Mouse (Mus musculus): ENCODE data around the gene Mrps31. TPM values are rescaled to one million over a fixed set of nuclear protein-coding genes. Genes with fewer than 3 reads are reported as not detected.
A peak's percentile ranks its signal among the peaks of the same experiment; 100 is the strongest.

Gene Mrps31
- 32.6 and 32.9 TPM in 2 replicates for polyA plus RNA-seq (2015; fragmentation: Nextera tagmentation; extraction: Ambion mirVana)

DNA sequence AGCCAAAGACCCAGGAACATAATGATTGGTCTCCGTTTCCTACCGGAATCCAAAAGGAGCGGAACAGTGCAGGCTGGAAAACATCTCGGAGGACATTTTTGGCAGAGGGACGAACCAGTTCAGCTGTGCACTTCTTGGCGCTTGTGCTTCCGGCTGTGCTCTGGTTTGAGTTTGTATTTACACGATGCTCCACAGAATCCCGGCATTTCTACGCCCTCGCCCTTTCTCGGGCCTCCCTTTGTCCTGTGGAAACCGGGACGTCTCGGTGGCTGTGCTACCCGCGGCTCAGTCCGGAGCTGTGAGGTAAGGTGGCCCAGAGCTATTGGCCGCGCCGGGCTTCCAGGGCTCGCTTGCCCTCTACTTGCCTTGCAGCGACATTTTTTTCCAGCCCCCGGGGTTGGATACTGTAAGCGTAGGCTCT lies at the start of gene Mrps31:
Gene Mrps31 (plus strand): TSS at position 80 of the 421 bp plus-strand sequence.
- Histone ChIP-seq H3K27ac (ENCODE audit: low read depth, low read length) (peak within 1 kb of the TSS; percentile 84), H3K27me3 (replicated peaks; ENCODE audit: control insufficient read depth, insufficient read depth, low read length) (no peaks in the 10 kb centered on the region), H3K4me1 (ENCODE audit: control insufficient read depth, insufficient read depth, low read depth, low read length) (peaks cover 13% of the 10 kb centered on the region), H3K4me2 (ENCODE audit: low read length) (peak within 1 kb of the TSS; percentile 88), H3K36me3 (ENCODE audit: control insufficient read depth, insufficient read depth, low read length) (no peaks in the 10 kb centered on the region), H3K9ac (ENCODE audit: low read depth, low read length) (peak within 1 kb of the TSS; percentile 92), H3K9me3 (ENCODE audit: control insufficient read depth, low read length) (no peaks in the 10 kb centered on the region), H3K4me3 (ENCODE audit: low read length) (peak within 1 kb of the TSS; percentile 89)
- WGBS = under 1% methylated on average over 25 of the region's 25 CpGs
- ATAC-seq = peak; percentile 98

- Histone ChIP-seq H3K9me3 (ENCODE audit: control insufficient read depth, low read length) (no peaks in the 10 kb centered on the region), H3K9ac (ENCODE audit: low read depth, low read length) (no peak overlapping the region), H3K4me3 (ENCODE audit: low read length) (no peak overlapping the region), H3K4me2 (ENCODE audit: low read length) (no peak overlapping the region), H3K27me3 (replicated peaks; ENCODE audit: control insufficient read depth, insufficient read depth, low read length) (no peaks in the 10 kb centered on the region), H3K36me3 (ENCODE audit: control insufficient read depth, insufficient read depth, low read length) (peaks cover 6% of the 10 kb centered on the region), H3K27ac (ENCODE audit: low read depth, low read length) (no peak overlapping the region), H3K4me1 (ENCODE audit: control insufficient read depth, insufficient read depth, low read depth, low read length) (no peaks in the 10 kb centered on the region)
- 90% methylated on average over 5 of the region's 5 CpGs for WGBS
- no peak for ATAC-seq
These were observed 34.9 kb upstream of the Mrps31 start for GRCm38 (mm10) chr8:22376311-22376710.

DNA sequence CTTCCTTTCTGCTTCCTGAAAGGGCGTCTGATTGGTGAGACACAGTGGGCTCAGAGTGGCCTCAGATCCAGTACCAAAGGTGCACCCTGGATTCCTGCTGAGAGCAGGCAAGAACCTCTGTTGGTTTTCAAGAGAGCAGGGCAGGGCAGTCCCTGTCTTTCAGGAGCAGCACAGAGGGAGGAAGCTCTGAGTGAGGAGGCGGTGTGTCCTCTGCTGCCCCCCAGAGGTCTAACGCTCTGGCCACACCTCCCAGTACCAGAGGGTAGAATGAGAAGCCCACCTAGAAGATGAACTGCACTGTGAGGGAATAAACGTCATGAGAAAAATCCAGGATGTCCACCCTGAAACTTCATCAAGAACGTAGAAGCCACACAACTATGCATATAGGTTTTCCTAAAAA lies 34.3 kb upstream of the Mrps31 start:
- peaks cover 9% of the 10 kb centered on the region for H3K36me3 ChIP-seq (ENCODE audit: control insufficient read depth, insufficient read depth, low read length)
- no peaks in the 10 kb centered on the region for H3K9me3 ChIP-seq (ENCODE audit: control insufficient read depth, low read length)
- no peak overlapping the region for H3K4me3 ChIP-seq (ENCODE audit: low read length)
- no peak overlapping the region for H3K4me2 ChIP-seq (ENCODE audit: low read length)
- 43% methylated on average over 5 of the region's 5 CpGs for WGBS
- no peak overlapping the region for H3K27ac ChIP-seq (ENCODE audit: low read depth, low read length)
- H3K9ac ChIP-seq (ENCODE audit: low read depth, low read length) = no peak overlapping the region
- peak; percentile 87 for ATAC-seq
- H3K27me3 ChIP-seq (replicated peaks; ENCODE audit: control insufficient read depth, insufficient read depth, low read length) = no peaks in the 10 kb centered on the region
- H3K4me1 ChIP-seq (ENCODE audit: control insufficient read depth, insufficient read depth, low read depth, low read length) = no peaks in the 10 kb centered on the region

GRCm38 (mm10) chr8:22380934-22381333 lies 30.2 kb upstream of the Mrps31 start:
- Histone ChIP-seq H3K4me1 (ENCODE audit: control insufficient read depth, insufficient read depth, low read depth, low read length) (no peaks in the 10 kb centered on the region), H3K9ac (ENCODE audit: low read depth, low read length) (no peak overlapping the region), H3K4me3 (ENCODE audit: low read length) (no peak overlapping the region), H3K36me3 (ENCODE audit: control insufficient read depth, insufficient read depth, low read length) (peaks cover 15% of the 10 kb centered on the region), H3K27me3 (replicated peaks; ENCODE audit: control insufficient read depth, insufficient read depth, low read length) (no peaks in the 10 kb centered on the region), H3K9me3 (ENCODE audit: control insufficient read depth, low read length) (no peaks in the 10 kb centered on the region), H3K4me2 (ENCODE audit: low read length) (no peak overlapping the region), H3K27ac (ENCODE audit: low read depth, low read length) (no peak overlapping the region)
- ATAC-seq = no peak
- 97% methylated on average over 11 of the region's 11 CpGs for WGBS

GRCm38 (mm10) chr8:22382824-22383595 lies 28.2 kb upstream of the Mrps31 start:
- no peak overlapping the region for H3K4me2 ChIP-seq (ENCODE audit: low read length)
- H3K9me3 ChIP-seq (ENCODE audit: control insufficient read depth, low read length) = no peaks in the 10 kb centered on the region
- no peak overlapping the region for H3K9ac ChIP-seq (ENCODE audit: low read depth, low read length)
- no peaks in the 10 kb centered on the region for H3K4me1 ChIP-seq (ENCODE audit: control insufficient read depth, insufficient read depth, low read depth, low read length)
- H3K27me3 ChIP-seq (replicated peaks; ENCODE audit: control insufficient read depth, insufficient read depth, low read length) = no peaks in the 10 kb centered on the region
- no peak overlapping the region for H3K27ac ChIP-seq (ENCODE audit: low read depth, low read length)
- H3K4me3 ChIP-seq (ENCODE audit: low read length) = no peak overlapping the region
- H3K36me3 ChIP-seq (ENCODE audit: control insufficient read depth, insufficient read depth, low read length) = peaks cover 18% of the 10 kb centered on the region
- ATAC-seq = no peak
- 85% methylated on average over 19 of the region's 19 CpGs for WGBS

GRCm38 (mm10) chr8:22385158-22385557 lies 26.0 kb upstream of the Mrps31 start:
- no peak for ATAC-seq

DNA sequence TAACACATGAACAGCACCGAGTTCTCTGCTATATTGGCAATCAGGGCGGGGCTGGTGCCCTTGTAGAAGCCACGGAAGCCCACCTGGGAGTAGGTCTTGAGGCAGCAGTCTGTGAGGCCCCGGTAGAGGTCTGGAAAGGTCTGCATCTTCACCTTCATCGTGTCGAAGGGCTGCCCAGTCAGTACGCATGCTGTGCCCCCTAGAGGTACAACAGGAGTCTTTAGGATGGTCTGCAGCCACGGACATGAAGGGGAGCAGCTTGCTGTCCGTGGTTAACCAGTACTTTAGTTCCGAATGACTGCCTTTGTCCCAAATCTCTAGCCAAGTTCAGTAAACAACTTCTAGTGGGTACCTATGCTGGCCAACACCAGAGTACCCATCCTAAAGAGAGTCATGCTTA lies 21.3 kb upstream of the Mrps31 start:
- Histone ChIP-seq H3K4me1 (ENCODE audit: control insufficient read depth, insufficient read depth, low read depth, low read length) (no peaks in the 10 kb centered on the region), H3K27ac (ENCODE audit: low read depth, low read length) (no peak overlapping the region), H3K4me2 (ENCODE audit: low read length) (no peak overlapping the region), H3K9ac (ENCODE audit: low read depth, low read length) (no peak overlapping the region), H3K9me3 (ENCODE audit: control insufficient read depth, low read length) (no peaks in the 10 kb centered on the region), H3K27me3 (replicated peaks; ENCODE audit: control insufficient read depth, insufficient read depth, low read length) (no peaks in the 10 kb centered on the region), H3K4me3 (ENCODE audit: low read length) (no peak overlapping the region), H3K36me3 (ENCODE audit: control insufficient read depth, insufficient read depth, low read length) (peaks cover 8% of the 10 kb centered on the region)
- no peak for ATAC-seq
- 87% methylated on average over 10 of the region's 10 CpGs for WGBS

More at GRCm38 (mm10) chr8:22385158-22385557, 26.0 kb upstream of the Mrps31 start:
- Histone ChIP-seq H3K9ac (ENCODE audit: low read depth, low read length) (no peak overlapping the region), H3K4me1 (ENCODE audit: control insufficient read depth, insufficient read depth, low read depth, low read length) (no peaks in the 10 kb centered on the region), H3K9me3 (ENCODE audit: control insufficient read depth, low read length) (no peaks in the 10 kb centered on the region), H3K36me3 (ENCODE audit: control insufficient read depth, insufficient read depth, low read length) (peaks cover 19% of the 10 kb centered on the region), H3K27ac (ENCODE audit: low read depth, low read length) (no peak overlapping the region), H3K4me2 (ENCODE audit: low read length) (no peak overlapping the region), H3K4me3 (ENCODE audit: low read length) (no peak overlapping the region), H3K27me3 (replicated peaks; ENCODE audit: control insufficient read depth, insufficient read depth, low read length) (no peaks in the 10 kb centered on the region)
- WGBS = 93% methylated on average over 6 of the region's 6 CpGs

- Histone ChIP-seq H3K27me3 (replicated peaks; ENCODE audit: control insufficient read depth, insufficient read depth, low read length) (no peaks in the 10 kb centered on the region), H3K36me3 (ENCODE audit: control insufficient read depth, insufficient read depth, low read length) (peaks cover 8% of the 10 kb centered on the region), H3K4me1 (ENCODE audit: control insufficient read depth, insufficient read depth, low read depth, low read length) (no peaks in the 10 kb centered on the region), H3K4me2 (ENCODE audit: low read length) (no peak overlapping the region), H3K4me3 (ENCODE audit: low read length) (no peak overlapping the region), H3K9me3 (ENCODE audit: control insufficient read depth, low read length) (no peaks in the 10 kb centered on the region), H3K27ac (ENCODE audit: low read depth, low read length) (no peak overlapping the region), H3K9ac (ENCODE audit: low read depth, low read length) (no peak overlapping the region)
- 89% methylated on average over 8 of the region's 8 CpGs for WGBS
- no peak for ATAC-seq
These were observed 20.2 kb upstream of the Mrps31 start for GRCm38 (mm10) chr8:22390766-22391463.

DNA sequence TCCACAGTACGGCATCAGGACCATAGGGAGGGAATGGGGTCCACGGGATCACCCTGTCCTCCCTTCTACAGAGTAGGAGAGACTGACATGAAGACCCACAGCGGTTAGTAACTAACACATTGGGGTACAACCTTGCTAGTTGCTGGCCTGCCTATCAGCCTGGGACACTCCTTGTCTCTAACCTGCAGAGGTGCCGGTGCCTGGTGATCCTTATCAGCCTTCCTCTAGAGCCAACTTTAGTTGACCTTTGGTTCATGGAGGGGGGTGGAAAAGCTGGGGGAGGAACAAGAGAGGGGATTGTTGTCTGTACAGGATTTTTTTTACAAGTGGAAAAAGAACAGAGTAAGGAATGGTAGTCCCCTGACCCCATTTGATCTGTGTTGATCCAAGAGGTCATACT lies 16.7 kb upstream of the Mrps31 start:
- no peak overlapping the region for H3K4me2 ChIP-seq (ENCODE audit: low read length)
- WGBS = 84% methylated on average over 4 of the region's 4 CpGs
- H3K36me3 ChIP-seq (ENCODE audit: control insufficient read depth, insufficient read depth, low read length) = no peaks in the 10 kb centered on the region
- H3K27ac ChIP-seq (ENCODE audit: low read depth, low read length) = no peak overlapping the region
- H3K9me3 ChIP-seq (ENCODE audit: control insufficient read depth, low read length) = no peaks in the 10 kb centered on the region
- H3K4me3 ChIP-seq (ENCODE audit: low read length) = no peak overlapping the region
- H3K4me1 ChIP-seq (ENCODE audit: control insufficient read depth, insufficient read depth, low read depth, low read length) = peaks cover 6% of the 10 kb centered on the region; the same call in 1 of the 2 replicates
- H3K27me3 ChIP-seq (replicated peaks; ENCODE audit: control insufficient read depth, insufficient read depth, low read length) = no peaks in the 10 kb centered on the region
- no peak overlapping the region for H3K9ac ChIP-seq (ENCODE audit: low read depth, low read length)
- ATAC-seq = no peak
